Mouse (Mus musculus): ENCODE data around the gene Akr1c21. TPM values are rescaled to one million over a fixed set of nuclear protein-coding genes. Genes with fewer than 3 reads are reported as not detected.
"Not testable (repeated sequence)": the region's sequence is repeated elsewhere in the genome, so short reads cannot be mapped to it uniquely, and the experiment has no call there.

The Akr1c21 gene
- not detected in 2 replicates for polyA plus RNA-seq (2015; fragmentation: Nextera tagmentation; extraction: Ambion mirVana)

DNA sequence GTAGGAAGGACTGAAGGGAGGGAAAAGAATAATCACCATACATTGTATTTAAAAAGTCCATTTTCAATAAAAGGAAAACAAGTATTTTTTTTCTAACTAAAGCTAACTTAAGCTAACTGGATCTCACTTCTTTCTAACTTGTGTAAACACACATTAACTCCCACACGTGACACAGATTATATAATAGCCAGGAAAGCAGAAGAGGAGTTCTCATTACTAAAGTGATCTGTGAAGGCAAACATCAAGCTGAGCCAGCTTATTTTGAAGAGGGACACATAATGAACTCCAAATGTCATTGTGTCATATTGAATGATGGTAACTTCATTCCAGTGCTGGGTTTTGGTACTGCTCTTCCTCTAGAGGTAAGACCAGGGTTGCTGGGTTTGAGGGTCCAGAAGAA is at the start of gene Akr1c21:
Gene Akr1c21 (plus strand): TSS at position 205 of the 400 bp plus-strand sequence.
- H3K4me3 ChIP-seq (replicated peaks; ENCODE audit: low read length): no peak within 1 kb of the TSS
- ATAC-seq (ENCODE audit: insufficient read depth, low FRiP score): no peak
- H3K27ac ChIP-seq (ENCODE audit: low read length): no peak within 1 kb of the TSS
- H3K9me3 ChIP-seq (replicated peaks; ENCODE audit: control insufficient read depth, low read length): no peaks in the 10 kb centered on the region
- 38% methylated on average over 1 of the region's 1 CpGs for WGBS
- H3K4me2 ChIP-seq (ENCODE audit: low read depth, low read length): no peak within 1 kb of the TSS
- no peaks in the 10 kb centered on the region for H3K4me1 ChIP-seq (ENCODE audit: control insufficient read depth, insufficient read depth, low read length)
- H3K9ac ChIP-seq (ENCODE audit: low read length): no peak within 1 kb of the TSS
- H3K27me3 ChIP-seq (ENCODE audit: control insufficient read depth, insufficient read depth, low read length): no peaks in the 10 kb centered on the region
- no peaks in the 10 kb centered on the region for H3K36me3 ChIP-seq (ENCODE audit: control insufficient read depth, insufficient read depth, low read length)

DNA sequence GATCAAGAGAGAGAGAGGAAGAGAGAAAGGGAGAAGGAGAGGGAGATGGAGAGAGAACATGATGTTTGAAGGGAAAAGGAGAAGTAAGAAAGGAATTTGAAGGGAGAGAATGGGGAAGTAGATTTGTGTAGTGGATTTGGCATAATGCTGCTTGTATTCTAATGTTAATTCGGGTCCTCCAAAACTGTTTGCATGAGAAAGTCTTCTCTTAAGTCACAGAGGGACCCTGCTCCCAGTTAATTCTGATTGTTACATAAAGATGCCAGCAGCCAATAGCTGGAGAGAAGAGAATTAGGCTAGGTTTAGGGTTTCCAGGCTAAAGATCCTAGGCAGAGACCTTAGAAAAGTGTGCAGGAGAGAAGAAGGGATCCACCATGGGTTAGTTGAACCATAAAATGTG is 14.7 kb upstream of the Akr1c21 start:
- Histone ChIP-seq H3K4me3 (replicated peaks; ENCODE audit: low read length) (no peak overlapping the region), H3K27ac (ENCODE audit: low read length) (no peak overlapping the region), H3K4me2 (ENCODE audit: low read depth, low read length) (no peak overlapping the region), H3K27me3 (ENCODE audit: control insufficient read depth, insufficient read depth, low read length) (no peaks in the 10 kb centered on the region), H3K36me3 (ENCODE audit: control insufficient read depth, insufficient read depth, low read length) (no peaks in the 10 kb centered on the region), H3K4me1 (ENCODE audit: control insufficient read depth, insufficient read depth, low read length) (no peaks in the 10 kb centered on the region), H3K9me3 (replicated peaks; ENCODE audit: control insufficient read depth, low read length) (no peaks in the 10 kb centered on the region), H3K9ac (ENCODE audit: low read length) (no peak overlapping the region)
- 74% methylated on average over 1 of the region's 1 CpGs for WGBS
- no peak for ATAC-seq (ENCODE audit: insufficient read depth, low FRiP score)

DNA sequence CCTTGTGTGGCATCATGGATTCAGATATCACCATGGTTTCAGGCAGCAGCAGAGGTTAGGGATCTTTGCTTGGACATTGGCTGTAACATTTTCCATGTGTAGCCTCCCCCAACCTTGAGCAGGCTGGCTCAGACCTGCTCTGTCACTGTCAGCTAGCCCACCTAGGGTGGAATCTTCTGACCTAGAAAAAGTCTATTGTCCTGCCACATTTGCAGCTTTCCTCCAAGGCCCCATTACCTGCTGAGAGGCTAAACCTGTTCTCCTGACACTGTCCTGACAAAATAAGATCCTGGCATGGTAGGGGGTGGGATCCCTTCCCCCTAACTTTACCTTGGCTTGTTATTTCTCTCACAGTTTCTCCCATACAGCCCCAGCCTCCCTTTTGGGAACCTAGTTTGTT is 13.4 kb upstream of the Akr1c21 start:
- no peak overlapping the region for H3K27ac ChIP-seq (ENCODE audit: low read length)
- no peaks in the 10 kb centered on the region for H3K9me3 ChIP-seq (replicated peaks; ENCODE audit: control insufficient read depth, low read length)
- no peaks in the 10 kb centered on the region for H3K36me3 ChIP-seq (ENCODE audit: control insufficient read depth, insufficient read depth, low read length)
- H3K27me3 ChIP-seq (ENCODE audit: control insufficient read depth, insufficient read depth, low read length): no peaks in the 10 kb centered on the region
- no peak overlapping the region for H3K4me2 ChIP-seq (ENCODE audit: low read depth, low read length)
- H3K4me3 ChIP-seq (replicated peaks; ENCODE audit: low read length): no peak overlapping the region
- ATAC-seq (ENCODE audit: insufficient read depth, low FRiP score): no peak
- H3K9ac ChIP-seq (ENCODE audit: low read length): no peak overlapping the region
- H3K4me1 ChIP-seq (ENCODE audit: control insufficient read depth, insufficient read depth, low read length): no peaks in the 10 kb centered on the region

DNA sequence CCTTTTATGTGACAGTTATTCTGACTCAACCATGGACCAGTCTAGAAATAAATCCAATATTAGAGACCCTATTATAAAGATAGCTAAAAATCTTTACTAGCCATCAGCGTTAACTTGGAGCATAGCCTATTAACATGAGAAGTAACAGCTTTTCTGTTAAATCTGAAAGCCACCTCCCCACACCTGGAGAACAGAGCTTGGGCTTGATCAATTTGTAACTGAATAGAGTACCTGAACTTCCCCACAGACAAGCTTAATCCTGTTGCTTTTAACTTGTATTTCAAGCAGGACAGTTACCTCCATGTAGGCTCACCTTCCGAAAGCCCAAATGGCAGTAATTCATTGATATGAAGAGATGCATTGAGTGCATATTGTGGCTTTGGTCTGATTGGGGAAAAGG is 7.9 kb upstream of the Akr1c21 start:
- H3K27me3 ChIP-seq (ENCODE audit: control insufficient read depth, insufficient read depth, low read length): no peaks in the 10 kb centered on the region
- H3K4me2 ChIP-seq (ENCODE audit: low read depth, low read length): no peak overlapping the region
- no peak overlapping the region for H3K27ac ChIP-seq (ENCODE audit: low read length)
- no peak overlapping the region for H3K4me3 ChIP-seq (replicated peaks; ENCODE audit: low read length)
- no peaks in the 10 kb centered on the region for H3K36me3 ChIP-seq (ENCODE audit: control insufficient read depth, insufficient read depth, low read length)
- ATAC-seq (ENCODE audit: insufficient read depth, low FRiP score): no peak
- 80% methylated on average over 2 of the region's 2 CpGs for WGBS
- no peak overlapping the region for H3K9ac ChIP-seq (ENCODE audit: low read length)
- no peaks in the 10 kb centered on the region for H3K9me3 ChIP-seq (replicated peaks; ENCODE audit: control insufficient read depth, low read length)
- H3K4me1 ChIP-seq (ENCODE audit: control insufficient read depth, insufficient read depth, low read length): no peaks in the 10 kb centered on the region

DNA sequence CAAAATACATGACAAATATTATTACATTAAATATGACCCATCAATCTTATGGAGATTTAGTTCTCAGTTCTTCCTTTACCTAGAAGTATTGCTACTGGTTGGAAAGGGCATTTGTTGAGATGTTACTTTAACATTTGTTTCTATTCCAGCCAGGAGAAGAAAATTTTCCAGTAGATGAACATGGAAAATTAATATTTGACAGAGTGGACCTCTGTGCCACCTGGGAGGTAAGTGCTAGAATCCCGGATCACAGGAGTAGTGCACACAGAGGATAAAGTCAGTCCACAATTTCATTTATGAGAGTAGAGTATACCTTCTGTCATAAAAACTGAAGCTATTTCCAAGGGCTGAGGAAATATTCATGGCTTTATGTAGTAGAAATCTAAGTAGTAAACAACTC is 3.0 kb downstream of the Akr1c21 start:
- 88% methylated on average over 1 of the region's 1 CpGs for WGBS
- no peak for ATAC-seq (ENCODE audit: insufficient read depth, low FRiP score)
- Histone ChIP-seq H3K27ac (ENCODE audit: low read length) (no peak overlapping the region), H3K4me3 (replicated peaks; ENCODE audit: low read length) (no peak overlapping the region), H3K27me3 (ENCODE audit: control insufficient read depth, insufficient read depth, low read length) (no peaks in the 10 kb centered on the region), H3K9ac (ENCODE audit: low read length) (no peak overlapping the region), H3K4me1 (ENCODE audit: control insufficient read depth, insufficient read depth, low read length) (no peaks in the 10 kb centered on the region), H3K4me2 (ENCODE audit: low read depth, low read length) (no peak overlapping the region), H3K36me3 (ENCODE audit: control insufficient read depth, insufficient read depth, low read length) (no peaks in the 10 kb centered on the region), H3K9me3 (replicated peaks; ENCODE audit: control insufficient read depth, low read length) (no peaks in the 10 kb centered on the region)

DNA sequence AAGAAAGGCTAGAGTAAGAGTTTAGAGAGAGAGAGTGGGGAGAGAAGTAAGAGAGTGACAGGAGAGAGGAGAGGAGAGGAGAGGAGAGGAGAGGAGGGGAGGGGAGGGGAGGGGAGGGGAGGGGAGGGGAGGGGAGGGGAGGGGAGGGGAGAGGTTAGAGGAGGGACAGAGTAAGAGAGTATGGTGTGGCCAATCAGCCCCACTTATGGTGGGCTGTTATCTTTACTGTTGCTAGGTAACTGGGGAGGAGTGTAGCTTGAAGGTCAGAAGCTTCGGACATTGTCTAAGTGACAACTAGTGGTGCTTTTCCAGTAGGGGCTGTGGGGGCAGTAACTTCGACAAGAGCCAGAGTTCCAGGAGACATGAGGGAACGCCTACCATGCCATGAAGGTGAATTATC is 29.6 kb downstream of the Akr1c21 start:
- H3K9me3 ChIP-seq (replicated peaks; ENCODE audit: control insufficient read depth, low read length); H3K4me1 ChIP-seq (ENCODE audit: control insufficient read depth, insufficient read depth, low read length); H3K9ac ChIP-seq (ENCODE audit: low read length); H3K4me3 ChIP-seq (replicated peaks; ENCODE audit: low read length); H3K36me3 ChIP-seq (ENCODE audit: control insufficient read depth, insufficient read depth, low read length); ATAC-seq (ENCODE audit: insufficient read depth, low FRiP score); H3K27me3 ChIP-seq (ENCODE audit: control insufficient read depth, insufficient read depth, low read length); H3K27ac ChIP-seq (ENCODE audit: low read length); H3K4me2 ChIP-seq (ENCODE audit: low read depth, low read length): not testable (repeated sequence)
- WGBS: 53% methylated on average over 3 of the region's 3 CpGs

DNA sequence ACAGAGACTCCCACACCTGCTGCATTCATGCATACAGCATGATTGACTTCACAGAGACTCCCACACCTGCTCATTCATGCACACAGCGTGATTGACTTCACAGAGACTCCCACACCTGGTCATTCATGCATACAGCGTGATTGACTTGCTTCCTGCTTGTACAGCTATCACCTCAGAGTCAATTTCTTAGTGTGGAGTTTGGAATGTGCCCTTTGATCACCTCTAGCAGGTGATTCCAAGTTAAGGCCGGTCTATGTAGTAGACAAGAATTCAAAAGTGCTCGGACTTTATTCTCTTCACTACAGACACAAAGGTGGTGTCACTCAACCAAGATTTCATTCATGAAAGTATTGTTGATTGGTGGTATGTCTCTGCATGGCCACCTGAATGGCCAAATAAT is 32.9 kb downstream of the Akr1c21 start:
- Histone ChIP-seq H3K27me3 (ENCODE audit: control insufficient read depth, insufficient read depth, low read length) (no peaks in the 10 kb centered on the region), H3K9ac (ENCODE audit: low read length) (no peak overlapping the region), H3K4me3 (replicated peaks; ENCODE audit: low read length) (no peak overlapping the region), H3K4me1 (ENCODE audit: control insufficient read depth, insufficient read depth, low read length) (no peaks in the 10 kb centered on the region), H3K36me3 (ENCODE audit: control insufficient read depth, insufficient read depth, low read length) (no peaks in the 10 kb centered on the region), H3K27ac (ENCODE audit: low read length) (no peak overlapping the region), H3K9me3 (replicated peaks; ENCODE audit: control insufficient read depth, low read length) (no peaks in the 10 kb centered on the region), H3K4me2 (ENCODE audit: low read depth, low read length) (no peak overlapping the region)
- 70% methylated on average over 4 of the region's 4 CpGs for WGBS
- no peak for ATAC-seq (ENCODE audit: insufficient read depth, low FRiP score)

DNA sequence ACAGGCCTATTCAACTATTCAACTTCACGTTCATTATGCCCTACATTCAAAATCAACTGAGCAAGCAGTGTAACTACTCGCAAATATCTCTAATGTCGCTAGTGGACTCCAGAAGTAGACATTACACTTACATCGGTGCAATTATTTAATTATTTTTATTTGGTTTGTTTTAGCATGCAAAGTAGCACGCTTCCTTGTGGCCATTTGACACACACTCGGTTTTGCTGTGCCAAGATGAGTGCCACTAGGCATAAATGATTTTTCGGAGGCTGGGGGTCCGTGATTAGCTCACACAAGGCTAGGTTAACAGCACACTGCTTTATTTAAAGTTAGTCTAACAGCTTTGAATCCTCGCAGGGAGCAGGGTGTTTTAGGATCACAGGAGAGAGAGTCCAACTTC is 34.7 kb downstream of the Akr1c21 start:
- ATAC-seq (ENCODE audit: insufficient read depth, low FRiP score): no peak
- no peaks in the 10 kb centered on the region for H3K27me3 ChIP-seq (ENCODE audit: control insufficient read depth, insufficient read depth, low read length)
- H3K4me1 ChIP-seq (ENCODE audit: control insufficient read depth, insufficient read depth, low read length): no peaks in the 10 kb centered on the region
- H3K27ac ChIP-seq (ENCODE audit: low read length): peak overlapping the region; percentile 76
- H3K36me3 ChIP-seq (ENCODE audit: control insufficient read depth, insufficient read depth, low read length): no peaks in the 10 kb centered on the region
- 17% methylated on average over 9 of the region's 9 CpGs for WGBS
- peak overlapping the region; percentile 83 for H3K4me3 ChIP-seq (replicated peaks; ENCODE audit: low read length)
- peak overlapping the region; percentile 74 for H3K4me2 ChIP-seq (ENCODE audit: low read depth, low read length)
- H3K9ac ChIP-seq (ENCODE audit: low read length): peak overlapping the region; percentile 90
- H3K9me3 ChIP-seq (replicated peaks; ENCODE audit: control insufficient read depth, low read length): no peaks in the 10 kb centered on the region

DNA sequence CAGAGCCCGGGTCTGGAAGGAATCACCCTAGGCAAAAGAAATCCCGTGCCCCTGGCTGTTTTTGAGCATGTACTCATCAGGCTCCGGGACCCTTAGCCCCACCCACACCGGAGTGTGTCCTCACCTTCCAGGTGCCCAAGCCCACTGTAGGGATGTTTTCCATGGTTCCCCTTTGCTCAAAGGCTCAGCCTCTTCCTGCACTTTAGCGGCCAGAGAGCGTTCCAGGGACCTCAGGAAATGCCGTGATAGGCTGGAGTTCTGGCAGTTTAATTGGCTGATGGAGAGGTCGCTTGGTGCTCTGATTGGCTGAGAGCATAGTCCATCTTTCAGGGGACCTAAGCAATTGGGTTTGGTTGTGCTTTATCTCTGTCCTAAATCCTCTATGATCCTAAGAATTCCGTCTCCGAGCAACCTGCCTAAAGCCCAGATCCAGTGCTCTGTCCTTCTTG is 35.1 kb downstream of the Akr1c21 start, which contains the start of gene Akr1e1:
Gene Akr1e1 (minus strand): TSS at position 214 of the 449 bp plus-strand sequence.
- H3K9ac ChIP-seq (ENCODE audit: low read length): peak within 1 kb of the TSS; percentile 90
- WGBS: 2% methylated on average over 10 of the region's 10 CpGs
- peak within 1 kb of the TSS; percentile 74 for H3K4me2 ChIP-seq (ENCODE audit: low read depth, low read length)
- ATAC-seq (ENCODE audit: insufficient read depth, low FRiP score): peak; percentile 100
- H3K4me1 ChIP-seq (ENCODE audit: control insufficient read depth, insufficient read depth, low read length): no peaks in the 10 kb centered on the region
- H3K27me3 ChIP-seq (ENCODE audit: control insufficient read depth, insufficient read depth, low read length): no peaks in the 10 kb centered on the region
- H3K27ac ChIP-seq (ENCODE audit: low read length): peak within 1 kb of the TSS; percentile 76
- H3K36me3 ChIP-seq (ENCODE audit: control insufficient read depth, insufficient read depth, low read length): no peaks in the 10 kb centered on the region
- H3K9me3 ChIP-seq (replicated peaks; ENCODE audit: control insufficient read depth, low read length): no peaks in the 10 kb centered on the region
- peak within 1 kb of the TSS; percentile 83 for H3K4me3 ChIP-seq (replicated peaks; ENCODE audit: low read length)

DNA sequence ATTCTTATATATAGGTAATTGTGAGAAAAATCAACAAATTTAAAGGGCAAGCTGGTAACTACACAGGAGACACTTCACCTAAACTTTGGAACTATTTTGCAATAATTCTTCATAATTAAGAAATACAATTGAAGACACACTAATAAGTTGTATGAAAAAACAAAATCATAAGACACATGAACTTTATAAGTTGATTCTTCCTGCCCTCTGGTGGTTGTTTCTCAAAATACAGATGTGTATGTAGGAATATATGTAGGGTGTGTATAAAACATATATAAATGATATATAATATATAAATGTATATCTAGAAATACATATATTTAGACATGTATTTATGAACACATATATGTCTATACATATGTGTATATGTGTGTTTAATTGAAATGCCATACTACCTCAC is 37.0 kb downstream of the Akr1c21 start:
- H3K9ac ChIP-seq (ENCODE audit: low read length): no peak overlapping the region
- no peaks in the 10 kb centered on the region for H3K36me3 ChIP-seq (ENCODE audit: control insufficient read depth, insufficient read depth, low read length)
- no peaks in the 10 kb centered on the region for H3K27me3 ChIP-seq (ENCODE audit: control insufficient read depth, insufficient read depth, low read length)
- H3K4me2 ChIP-seq (ENCODE audit: low read depth, low read length): no peak overlapping the region
- no peak for ATAC-seq (ENCODE audit: insufficient read depth, low FRiP score)
- H3K4me3 ChIP-seq (replicated peaks; ENCODE audit: low read length): no peak overlapping the region
- no peaks in the 10 kb centered on the region for H3K9me3 ChIP-seq (replicated peaks; ENCODE audit: control insufficient read depth, low read length)
- H3K4me1 ChIP-seq (ENCODE audit: control insufficient read depth, insufficient read depth, low read length): no peaks in the 10 kb centered on the region
- no peak overlapping the region for H3K27ac ChIP-seq (ENCODE audit: low read length)

All from stomach, embryonic 16.5 days (tissue).